Mouse (Mus musculus): ENCODE results near the gene Synm.
A peak's percentile ranks its signal among the peaks of the same experiment; 100 is the strongest.

Synm gene

GRCm38 (mm10) chr7:67759629-67759995 lies at the start of gene Synm:
Gene Synm (minus strand): TSS chr7:67759742.
- DNase-seq (ENCODE audit: extremely low spot score): peak; percentile 95

- no peak for DNase-seq (ENCODE audit: extremely low spot score)
Measured at GRCm38 (mm10) chr7:67803857-67804215, 44.3 kb upstream of the Synm start.

DNA sequence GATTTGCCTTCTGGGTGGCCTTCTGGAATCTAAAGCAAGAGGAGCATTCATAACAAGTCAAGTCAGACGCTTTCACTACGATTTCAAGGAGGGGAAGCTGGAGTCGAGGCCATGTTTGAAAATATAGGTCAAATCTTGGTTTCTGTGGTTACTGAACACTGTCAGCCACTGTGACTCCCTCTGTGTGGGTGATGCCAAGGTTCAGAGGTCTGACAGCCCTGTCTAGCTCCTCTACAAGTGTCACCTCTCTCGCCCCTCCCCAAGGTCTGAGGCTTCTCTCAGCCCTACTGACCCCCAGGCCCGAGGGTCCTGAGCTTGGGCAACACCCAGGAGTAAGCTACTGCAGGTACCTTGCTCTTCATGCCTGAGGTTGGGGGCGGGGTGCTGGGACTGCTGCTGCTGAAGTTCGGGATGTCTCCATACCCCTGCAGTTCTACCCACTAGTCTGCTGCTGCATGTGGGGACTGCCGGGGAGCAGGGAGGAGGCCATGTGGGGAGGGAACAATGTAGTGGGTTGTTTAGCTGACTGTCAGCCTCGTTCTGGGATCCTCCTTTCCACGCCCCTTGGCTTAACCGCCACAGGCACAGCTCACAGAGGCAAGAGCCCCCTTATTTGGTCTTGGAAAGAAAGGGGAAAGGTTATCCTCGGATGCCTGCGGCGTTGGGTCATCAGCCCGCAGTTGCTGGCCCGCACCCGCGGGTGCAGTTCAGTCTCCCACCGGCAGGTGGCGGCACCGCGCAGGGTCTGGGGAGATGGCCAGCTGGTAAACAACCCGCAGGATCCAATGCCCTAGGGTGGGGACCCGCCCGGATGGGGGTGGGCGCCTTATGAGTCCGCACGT lies 43.7 kb upstream of the Synm start:
- peak; percentile 94 for DNase-seq (ENCODE audit: extremely low spot score)

- DNase-seq (ENCODE audit: extremely low spot score): no peak
Measured at GRCm38 (mm10) chr7:67801022-67801421, 41.5 kb upstream of the Synm start.

- DNase-seq (ENCODE audit: extremely low spot score): no peak
Measured at GRCm38 (mm10) chr7:67800547-67800946, 41.0 kb upstream of the Synm start.

DNA sequence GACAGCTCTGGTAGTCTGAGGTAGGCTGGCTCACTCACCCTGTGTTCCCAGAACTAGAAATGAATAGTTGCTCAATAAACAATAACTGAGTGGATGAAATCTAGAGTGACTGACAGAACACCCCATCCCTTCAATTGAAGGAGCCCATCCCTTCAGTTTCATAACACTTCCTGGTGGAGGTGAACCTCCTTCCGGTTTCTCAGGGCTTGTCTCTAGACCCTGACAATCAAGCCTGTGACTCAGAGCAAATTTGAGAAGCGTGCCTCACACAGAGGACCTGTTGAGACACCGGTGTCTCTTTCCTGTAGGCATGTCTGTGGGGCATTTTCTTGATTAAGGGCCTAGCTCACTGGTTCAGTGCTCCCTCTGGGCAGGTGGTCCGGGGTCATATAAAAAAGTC lies 38.9 kb upstream of the Synm start:
- DNase-seq (ENCODE audit: extremely low spot score): no peak

GRCm38 (mm10) chr7:67797065-67797464 lies 37.5 kb upstream of the Synm start:
- no peak for DNase-seq (ENCODE audit: extremely low spot score)

DNA sequence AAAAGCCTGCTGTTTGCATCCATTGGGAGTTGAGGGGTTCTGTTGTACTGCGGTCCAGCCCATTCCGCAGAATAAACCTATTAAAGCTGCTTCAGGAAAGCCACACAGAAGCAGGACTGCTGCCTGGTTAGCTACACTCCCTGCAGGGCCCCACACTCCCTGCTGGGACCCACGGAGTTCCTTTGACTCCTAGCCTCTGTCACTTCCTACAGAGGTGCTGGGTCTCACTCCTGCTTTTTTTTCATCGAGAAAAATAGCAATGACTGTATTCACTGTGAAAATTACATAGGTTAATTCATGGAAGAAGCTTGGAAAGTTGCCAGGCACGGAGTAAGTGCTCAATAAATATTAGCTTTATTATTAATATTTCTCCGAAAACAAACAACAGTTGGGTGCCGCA lies 33.9 kb upstream of the Synm start:
- no peak for DNase-seq (ENCODE audit: extremely low spot score)

DNA sequence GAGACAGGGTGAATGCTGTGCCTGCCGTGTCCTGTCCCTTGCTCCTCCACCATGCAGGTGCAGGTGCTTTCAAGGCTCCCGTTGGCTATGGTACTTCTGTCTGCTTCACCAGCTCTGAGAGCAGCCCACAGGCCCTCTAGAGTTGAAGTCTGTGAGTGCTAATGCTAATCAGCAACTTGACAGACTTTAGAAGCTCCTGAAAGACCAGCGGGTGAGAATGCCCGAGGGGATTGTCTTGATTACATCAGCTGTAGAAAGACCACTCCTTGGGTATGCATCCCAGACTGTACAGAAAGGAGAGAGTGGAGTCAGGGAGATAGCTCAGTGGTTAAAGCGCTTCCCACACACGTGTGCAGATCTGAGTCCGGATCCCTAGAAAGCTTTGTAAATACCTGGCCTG lies 31.7 kb upstream of the Synm start:
- DNase-seq (ENCODE audit: extremely low spot score): no peak

DNA sequence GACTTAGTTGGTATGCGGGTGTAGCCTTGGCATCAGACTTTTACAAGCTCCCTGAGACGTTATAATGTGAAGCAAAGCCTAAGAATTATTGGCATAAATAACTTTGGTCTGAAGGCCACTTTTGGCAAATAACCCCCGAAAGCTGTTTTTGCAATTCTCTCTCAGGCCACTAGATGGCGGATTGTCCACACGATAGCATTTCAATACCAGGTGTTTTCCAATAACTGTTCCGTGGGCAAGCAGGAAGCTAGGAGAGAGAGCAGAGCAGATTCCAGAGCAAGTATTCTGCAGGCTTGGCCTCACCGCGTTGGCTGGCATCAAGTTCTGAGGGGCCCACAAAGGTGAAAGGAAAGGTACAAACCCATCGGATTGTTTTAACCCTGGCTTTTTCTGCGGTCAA lies 29.2 kb upstream of the Synm start:
- DNase-seq (ENCODE audit: extremely low spot score): peak; percentile 77

DNA sequence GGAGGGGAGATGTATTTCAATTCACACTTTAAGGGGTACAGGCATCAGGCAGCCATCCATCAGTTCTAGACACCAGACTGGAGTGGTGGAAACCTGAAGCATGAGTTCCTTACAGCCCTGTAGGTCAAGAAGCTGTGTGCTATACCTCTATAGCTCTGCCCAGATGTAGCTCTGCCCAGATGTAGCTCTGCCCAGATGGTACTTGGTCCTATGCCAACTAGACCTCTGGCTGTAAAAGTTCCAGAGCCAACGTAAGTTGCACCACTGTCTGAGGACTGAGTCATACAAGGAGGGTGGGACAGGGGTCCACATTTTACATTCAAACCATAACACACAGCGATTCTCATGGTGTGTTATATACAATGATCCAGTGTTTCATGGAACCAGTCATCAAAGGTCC lies 28.3 kb upstream of the Synm start:
- no peak for DNase-seq (ENCODE audit: extremely low spot score)

DNA sequence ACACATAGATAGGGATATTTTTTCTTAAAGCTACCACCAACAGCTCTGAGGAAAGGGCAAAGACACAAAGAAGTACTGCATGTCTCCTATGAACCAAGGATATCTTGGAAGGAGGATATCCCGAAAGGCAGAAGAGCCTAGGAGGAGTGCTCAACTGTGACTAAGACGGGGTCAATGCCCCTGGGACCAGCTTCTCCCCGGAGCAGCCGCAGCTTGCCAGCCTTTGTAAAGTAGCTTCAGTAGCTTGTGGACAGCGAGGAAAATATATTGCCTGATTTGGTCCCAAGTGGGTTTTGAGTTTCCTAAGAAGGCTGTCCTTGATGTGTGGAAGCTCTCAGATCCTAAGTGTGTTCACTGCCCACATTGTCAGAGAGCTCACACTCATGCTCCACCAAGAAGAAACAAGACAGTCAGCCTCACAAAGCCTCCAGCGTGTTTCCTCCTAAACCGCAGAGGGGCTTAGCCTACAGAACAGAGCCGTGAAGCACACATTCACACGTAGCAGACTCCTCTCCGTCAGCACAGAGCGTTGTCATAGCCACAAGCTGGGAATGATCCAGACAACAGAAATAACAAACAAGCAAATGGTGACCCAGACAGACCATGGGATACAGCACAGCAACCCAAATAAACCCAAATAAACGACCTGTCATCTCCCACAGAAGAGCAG lies 17.2 kb upstream of the Synm start:
- no peak for DNase-seq (ENCODE audit: extremely low spot score)

DNA sequence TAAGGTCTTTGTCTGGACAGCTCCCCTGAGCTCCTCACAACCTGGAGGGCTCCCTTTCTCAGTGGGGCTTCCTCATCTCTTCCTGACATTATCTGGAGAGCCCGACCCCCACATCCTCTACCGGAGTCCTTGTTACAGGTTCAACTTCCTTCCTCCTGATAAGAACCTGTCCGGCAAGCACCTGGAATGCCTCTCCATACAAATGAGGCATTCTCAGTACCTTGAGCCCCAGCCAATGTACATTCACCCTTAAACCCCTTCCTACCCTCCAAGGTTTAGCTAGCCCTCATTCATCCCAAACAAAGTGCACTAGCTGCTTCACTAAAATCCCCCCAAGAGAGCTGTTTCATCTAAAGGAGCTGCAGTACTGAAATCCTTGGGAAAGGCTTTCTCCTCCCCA lies 16.1 kb upstream of the Synm start:
- DNase-seq (ENCODE audit: extremely low spot score): no peak

DNA sequence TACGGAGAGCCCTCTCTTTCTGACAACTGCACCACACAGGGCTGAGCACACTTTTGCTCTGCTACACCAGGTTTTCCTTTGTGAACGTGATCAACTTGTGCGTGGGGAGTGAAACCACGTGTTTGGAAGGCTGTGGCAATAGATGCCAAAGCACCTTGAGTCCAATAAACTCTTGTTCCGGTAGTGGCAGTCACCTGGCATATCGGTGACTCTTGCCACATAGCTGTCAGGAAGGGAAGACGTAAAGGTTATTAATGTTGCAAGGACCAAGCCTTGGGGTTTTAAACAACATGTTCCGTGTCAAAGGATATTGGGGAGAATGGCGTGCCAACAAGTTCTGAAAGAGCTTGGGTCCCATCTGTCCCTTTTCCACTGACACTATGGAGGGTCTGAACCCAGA lies 12.7 kb upstream of the Synm start:
- DNase-seq (ENCODE audit: extremely low spot score): no peak

DNA sequence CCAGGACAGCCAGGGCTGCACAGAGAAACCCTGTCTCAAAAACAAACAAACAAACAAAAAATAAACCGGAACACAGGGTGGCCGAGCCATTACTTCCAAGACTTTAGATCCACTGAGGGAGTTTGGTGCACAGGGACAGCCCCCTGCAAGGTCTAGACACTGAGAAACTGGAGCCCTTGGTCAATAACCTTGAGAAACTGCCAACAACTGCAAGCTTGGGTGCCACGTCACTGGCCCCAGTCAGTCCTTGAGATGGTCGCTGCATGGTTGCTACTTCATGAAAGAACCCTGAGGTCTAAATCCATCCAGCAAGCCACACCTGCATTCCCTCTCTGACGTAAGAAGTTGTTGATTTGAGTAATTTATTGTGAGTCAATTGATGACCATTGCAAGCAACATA lies 9.9 kb upstream of the Synm start:
- DNase-seq (ENCODE audit: extremely low spot score): no peak

DNA sequence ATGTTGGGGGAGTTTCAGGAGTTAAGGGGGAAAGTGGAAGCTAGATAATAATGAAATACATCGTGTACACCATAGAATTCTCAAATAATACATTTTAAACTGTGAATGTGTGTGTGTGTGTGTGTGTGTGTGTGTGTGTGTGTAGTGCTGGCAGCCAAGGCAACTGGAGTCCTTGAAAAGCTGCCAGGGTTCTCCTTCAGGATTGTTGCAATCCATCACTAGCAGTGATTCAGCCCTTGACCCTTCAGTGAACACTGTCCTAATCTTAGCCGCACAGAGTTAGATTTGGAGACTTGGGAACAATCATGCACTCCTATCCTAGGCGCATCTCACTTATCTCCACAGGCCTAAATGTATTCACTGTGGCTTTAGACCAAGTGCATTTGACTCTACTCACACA lies 8.6 kb upstream of the Synm start:
- DNase-seq (ENCODE audit: extremely low spot score): no peak

DNA sequence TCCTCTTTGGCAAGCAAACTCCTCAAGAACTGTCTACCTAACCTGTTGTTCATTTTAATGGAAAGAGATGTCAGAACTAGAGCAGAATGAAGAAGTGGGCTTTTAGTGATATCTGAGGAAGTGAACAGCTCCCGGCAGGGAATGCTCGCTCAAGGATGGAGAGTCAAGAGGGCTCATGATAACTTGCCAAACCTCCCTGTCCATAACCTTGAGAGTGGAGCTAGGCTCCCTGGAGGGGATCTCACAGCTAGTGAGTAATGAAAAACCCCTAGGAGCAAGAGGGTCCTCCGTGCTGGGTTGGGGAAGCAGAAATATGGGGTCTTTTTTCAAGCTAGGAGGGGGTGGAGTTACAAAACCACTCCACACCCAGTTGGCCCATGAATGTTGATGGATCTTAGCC lies 4.1 kb upstream of the Synm start:
- DNase-seq (ENCODE audit: extremely low spot score): no peak

DNA sequence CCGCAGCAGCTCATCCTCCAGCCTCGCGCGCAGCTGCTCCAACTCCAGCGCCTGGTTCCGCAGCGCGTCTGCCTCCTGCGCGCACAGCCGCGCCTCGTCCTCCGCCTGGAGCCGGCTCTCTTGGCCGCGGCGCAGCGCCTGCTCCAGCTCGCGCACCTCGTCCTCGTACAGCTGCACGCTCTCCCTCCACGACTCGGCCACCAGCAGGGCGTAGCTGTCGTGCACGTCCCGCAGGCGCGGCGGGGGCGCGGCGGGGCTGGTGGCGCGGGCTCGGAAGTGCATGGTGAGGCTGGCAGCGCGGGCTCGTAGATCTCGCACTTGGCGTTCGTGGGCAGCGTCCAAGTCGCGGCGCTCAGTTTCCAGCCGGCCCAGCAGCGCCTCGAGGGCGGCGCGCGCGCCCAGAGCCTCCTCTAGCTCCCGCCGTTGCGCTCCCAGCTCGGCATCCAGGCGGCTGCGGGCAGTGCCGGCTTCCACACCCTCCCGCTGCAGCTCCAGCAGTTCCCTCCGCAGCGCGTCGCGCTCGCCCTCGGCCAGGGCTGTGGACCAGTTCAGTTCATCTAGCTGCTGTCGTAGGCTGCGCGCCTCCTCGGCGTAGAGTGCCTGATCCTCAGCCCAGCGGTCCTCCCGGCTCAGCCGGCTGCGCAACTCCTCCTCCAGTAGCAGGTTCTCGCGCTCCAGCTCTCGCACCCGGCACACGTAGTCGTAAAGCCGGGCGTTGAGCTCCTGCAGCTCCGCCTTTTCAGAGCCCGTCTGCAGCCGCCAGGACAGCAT lies 499 bp downstream of the Synm start:
- DNase-seq (ENCODE audit: extremely low spot score): no peak

- DNase-seq (ENCODE audit: extremely low spot score): no peak
Measured at GRCm38 (mm10) chr7:67758506-67758857, 1.1 kb downstream of the Synm start.

GRCm38 (mm10) chr7:67756636-67757035 lies 2.9 kb downstream of the Synm start:
- DNase-seq (ENCODE audit: extremely low spot score): no peak

DNA sequence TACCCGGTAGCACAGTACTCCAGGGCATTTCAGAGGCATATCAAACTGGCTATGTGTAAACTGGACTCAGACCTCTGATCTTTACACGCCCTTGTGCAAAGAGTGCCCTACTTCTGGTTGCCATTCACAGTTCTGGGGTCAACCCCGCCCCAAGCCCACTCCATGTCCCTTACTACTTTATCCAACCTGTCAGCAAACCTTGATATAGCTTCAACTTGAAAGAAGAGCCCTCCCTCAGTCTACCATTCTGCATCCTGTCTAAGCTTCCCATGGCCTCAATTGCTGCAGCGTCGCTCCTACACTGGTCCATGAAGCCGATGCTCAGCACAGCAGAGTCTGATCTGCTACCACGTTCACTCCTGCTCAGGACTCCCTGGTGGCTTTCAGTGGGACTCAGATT lies 4.2 kb downstream of the Synm start:
- no peak for DNase-seq (ENCODE audit: extremely low spot score)

- DNase-seq (ENCODE audit: extremely low spot score): no peak
Measured at GRCm38 (mm10) chr7:67754606-67755005, 4.9 kb downstream of the Synm start.

Data from embryo, embryonic 9.5 days (tissue).